Mouse (Mus musculus): ENCODE data around the gene Mon1b. TPM values are rescaled to one million over a fixed set of nuclear protein-coding genes. Genes with fewer than 3 reads are reported as not detected.

Gene Mon1b
- polyA plus RNA-seq, 1 experiment, result 9.5 TPM

DNA sequence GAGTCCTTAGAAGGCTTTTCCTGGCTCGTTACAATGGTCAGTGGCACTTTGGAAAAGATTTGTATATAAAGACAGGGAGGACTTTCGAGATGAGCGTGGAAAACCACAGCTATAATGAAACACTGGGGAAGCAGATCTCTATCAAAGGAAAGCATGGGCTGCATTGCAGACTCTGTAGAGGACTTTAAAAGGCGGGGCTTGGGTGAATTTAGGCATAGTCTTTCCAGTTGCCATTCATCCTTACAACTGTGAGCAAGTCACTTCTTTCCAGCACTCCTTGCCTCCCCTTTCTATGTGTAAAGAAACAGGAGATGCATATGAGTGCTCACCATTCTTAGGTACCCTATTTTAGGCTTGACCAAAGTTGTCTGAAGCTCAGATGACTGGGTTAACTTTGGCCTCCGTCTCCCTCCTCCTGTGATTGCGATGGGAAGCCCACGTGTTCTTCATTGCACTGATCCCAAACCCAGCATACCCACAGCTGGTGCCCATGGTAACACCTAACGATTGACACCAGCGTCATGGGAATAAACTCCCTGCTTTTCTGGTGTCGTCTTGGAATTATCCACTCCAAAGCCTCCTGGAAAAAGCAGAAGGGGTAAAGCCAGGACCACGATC is 21.4 kb downstream of the Mon1b start:
- Histone ChIP-seq H3K36me3 (ENCODE audit: control insufficient read depth, insufficient read depth, low read length) (no peaks in the 10 kb centered on the region), H3K27ac (ENCODE audit: insufficient read depth, low read length) (no peak overlapping the region), H3K4me1 (ENCODE audit: control insufficient read depth, insufficient read depth, insufficient read length) (peaks cover 8% of the 10 kb centered on the region), H3K27me3 (ENCODE audit: control insufficient read depth, insufficient read depth, low read length) (no peaks in the 10 kb centered on the region), H3K4me3 (ENCODE audit: extremely low read depth, insufficient read depth, insufficient read length) (no peak overlapping the region)
- 82% methylated on average over 11 of the region's 11 CpGs for WGBS
- no peak for TF ChIP-seq CTCF (IDR thresholded peaks at IDR 0.05; ENCODE audit: extremely low read depth, insufficient read depth, insufficient read length, insufficient replicate concordance)
- no peak for TF ChIP-seq POLR2A (IDR thresholded peaks at IDR 0.05; ENCODE audit: low read depth, low read length)
- no peak for DNase-seq (ENCODE audit: low read depth in 1 of 2, low spot score in 2 of 2)

DNA sequence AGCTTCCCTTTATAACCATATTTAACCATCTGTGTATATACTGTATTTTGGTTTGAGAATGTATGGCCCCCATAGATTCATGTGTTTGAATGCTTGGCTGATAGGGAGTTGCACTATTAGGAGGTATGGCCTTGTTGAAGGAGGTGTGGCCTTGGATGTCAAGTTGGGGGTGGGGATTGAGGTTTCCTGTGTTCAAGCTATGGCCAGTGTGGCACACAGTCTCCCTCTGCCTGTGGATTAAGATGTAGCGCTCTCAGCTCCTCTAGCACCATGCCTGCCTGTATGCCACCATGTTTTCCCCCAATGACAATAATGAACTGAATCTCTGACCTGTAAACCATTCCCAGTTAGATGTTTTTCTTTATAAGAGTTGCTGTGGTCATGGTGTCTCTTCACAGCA is 24.7 kb downstream of the Mon1b start:
- H3K4me3 ChIP-seq (ENCODE audit: extremely low read depth, insufficient read depth, insufficient read length), result no peak overlapping the region
- TF ChIP-seq CTCF (IDR thresholded peaks at IDR 0.05; ENCODE audit: extremely low read depth, insufficient read depth, insufficient read length, insufficient replicate concordance) (no peak), POLR2A (IDR thresholded peaks at IDR 0.05; ENCODE audit: low read depth, low read length) (no peak)
- H3K4me1 ChIP-seq (ENCODE audit: control insufficient read depth, insufficient read depth, insufficient read length), result peaks cover 8% of the 10 kb centered on the region
- no peaks in the 10 kb centered on the region for H3K27me3 ChIP-seq (ENCODE audit: control insufficient read depth, insufficient read depth, low read length)
- no peak overlapping the region for H3K27ac ChIP-seq (ENCODE audit: insufficient read depth, low read length)
- H3K36me3 ChIP-seq (ENCODE audit: control insufficient read depth, insufficient read depth, low read length), result no peaks in the 10 kb centered on the region
- WGBS, result 76% methylated on average over 1 of the region's 1 CpGs
- no peak for DNase-seq (ENCODE audit: low read depth in 1 of 2, low spot score in 2 of 2)

DNA sequence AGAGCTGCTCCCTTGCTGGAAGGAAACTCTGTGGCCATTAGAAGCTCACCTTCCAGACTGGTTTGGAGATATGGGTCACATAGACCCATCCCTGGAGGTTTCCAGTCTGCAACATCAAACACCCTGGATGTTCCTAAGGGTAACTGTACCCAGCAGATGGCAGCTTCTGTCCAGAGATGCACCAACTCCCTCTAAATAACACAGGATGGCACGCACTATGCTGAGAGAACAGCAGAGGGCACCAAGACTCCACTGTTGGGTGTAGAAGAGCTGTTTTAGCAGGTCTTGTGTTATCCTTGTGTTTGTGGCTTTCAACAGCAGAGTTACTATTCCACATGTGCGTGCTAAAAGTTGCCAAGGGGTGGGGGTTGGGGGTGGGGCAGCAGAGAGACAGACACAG is 29.2 kb downstream of the Mon1b start:
- 1% methylated on average over 2 of the region's 2 CpGs for WGBS
- no peak overlapping the region for H3K27ac ChIP-seq (ENCODE audit: insufficient read depth, low read length)
- TF ChIP-seq POLR2A (IDR thresholded peaks at IDR 0.05; ENCODE audit: low read depth, low read length) (no peak), CTCF (IDR thresholded peaks at IDR 0.05; ENCODE audit: extremely low read depth, insufficient read depth, insufficient read length, insufficient replicate concordance) (peak; percentile 57; the same call in 1 of the 2 replicates)
- no peak overlapping the region for H3K4me3 ChIP-seq (ENCODE audit: extremely low read depth, insufficient read depth, insufficient read length)
- no peaks in the 10 kb centered on the region for H3K27me3 ChIP-seq (ENCODE audit: control insufficient read depth, insufficient read depth, low read length)
- H3K36me3 ChIP-seq (ENCODE audit: control insufficient read depth, insufficient read depth, low read length), result no peaks in the 10 kb centered on the region
- peak in 1 of 2 experiments; percentile 42 for DNase-seq (ENCODE audit: low read depth in 1 of 2, low spot score in 2 of 2)
- no peaks in the 10 kb centered on the region for H3K4me1 ChIP-seq (ENCODE audit: control insufficient read depth, insufficient read depth, insufficient read length)

DNA sequence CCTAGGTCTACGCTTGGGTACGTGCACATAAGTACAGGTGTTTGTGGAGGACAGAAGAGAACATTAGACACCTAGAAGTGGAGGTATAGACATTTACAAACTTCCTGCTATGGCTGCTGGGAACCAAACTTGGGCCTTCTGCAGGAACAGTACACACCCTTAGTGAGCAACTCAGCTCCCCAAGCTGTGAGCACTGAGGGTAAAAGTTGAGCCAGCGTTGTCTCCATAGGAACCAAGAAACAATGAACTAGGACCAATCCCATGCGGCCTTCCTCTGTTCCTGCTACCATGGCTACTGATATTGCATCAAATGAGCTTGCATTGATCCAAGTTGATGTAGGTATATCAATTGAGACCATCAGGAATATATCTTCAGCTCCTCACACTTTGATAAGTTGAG is 29.6 kb downstream of the Mon1b start:
- no peak for TF ChIP-seq POLR2A (IDR thresholded peaks at IDR 0.05; ENCODE audit: low read depth, low read length)
- TF ChIP-seq CTCF (IDR thresholded peaks at IDR 0.05; ENCODE audit: extremely low read depth, insufficient read depth, insufficient read length, insufficient replicate concordance), result no peak
- no peaks in the 10 kb centered on the region for H3K36me3 ChIP-seq (ENCODE audit: control insufficient read depth, insufficient read depth, low read length)
- H3K4me3 ChIP-seq (ENCODE audit: extremely low read depth, insufficient read depth, insufficient read length), result no peak overlapping the region
- WGBS, result 75% methylated on average over 4 of the region's 4 CpGs
- no peaks in the 10 kb centered on the region for H3K27me3 ChIP-seq (ENCODE audit: control insufficient read depth, insufficient read depth, low read length)
- no peak overlapping the region for H3K27ac ChIP-seq (ENCODE audit: insufficient read depth, low read length)
- no peak for DNase-seq (ENCODE audit: low read depth in 1 of 2, low spot score in 2 of 2)
- no peaks in the 10 kb centered on the region for H3K4me1 ChIP-seq (ENCODE audit: control insufficient read depth, insufficient read depth, insufficient read length)

DNA sequence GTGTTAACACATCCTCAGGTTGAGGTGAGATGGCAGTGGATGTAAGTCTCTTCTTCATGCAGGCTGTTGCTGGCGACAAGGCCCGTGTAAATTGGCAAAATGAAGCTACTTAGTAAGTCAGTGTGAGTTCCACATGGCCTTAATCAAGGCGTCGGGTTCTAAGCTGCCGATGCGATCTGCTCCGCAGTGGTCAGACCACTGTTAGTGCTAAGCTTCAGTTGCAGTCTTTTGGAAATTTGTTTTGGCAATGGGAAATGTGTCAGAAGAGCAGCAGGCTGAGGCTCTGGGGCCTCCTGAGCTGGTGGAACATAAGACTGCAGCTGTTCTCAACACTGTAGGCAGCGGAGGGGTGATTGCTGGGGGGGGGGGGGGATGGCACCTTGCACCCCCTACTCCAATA is 30.6 kb downstream of the Mon1b start:
- H3K4me1 ChIP-seq (ENCODE audit: control insufficient read depth, insufficient read depth, insufficient read length), result no peaks in the 10 kb centered on the region
- no peak for DNase-seq (ENCODE audit: low read depth in 1 of 2, low spot score in 2 of 2)
- H3K27me3 ChIP-seq (ENCODE audit: control insufficient read depth, insufficient read depth, low read length), result no peaks in the 10 kb centered on the region
- WGBS, result 87% methylated on average over 8 of the region's 8 CpGs
- TF ChIP-seq POLR2A (IDR thresholded peaks at IDR 0.05; ENCODE audit: low read depth, low read length), result no peak
- no peak overlapping the region for H3K4me3 ChIP-seq (ENCODE audit: extremely low read depth, insufficient read depth, insufficient read length)
- H3K36me3 ChIP-seq (ENCODE audit: control insufficient read depth, insufficient read depth, low read length), result no peaks in the 10 kb centered on the region
- no peak overlapping the region for H3K27ac ChIP-seq (ENCODE audit: insufficient read depth, low read length)

DNA sequence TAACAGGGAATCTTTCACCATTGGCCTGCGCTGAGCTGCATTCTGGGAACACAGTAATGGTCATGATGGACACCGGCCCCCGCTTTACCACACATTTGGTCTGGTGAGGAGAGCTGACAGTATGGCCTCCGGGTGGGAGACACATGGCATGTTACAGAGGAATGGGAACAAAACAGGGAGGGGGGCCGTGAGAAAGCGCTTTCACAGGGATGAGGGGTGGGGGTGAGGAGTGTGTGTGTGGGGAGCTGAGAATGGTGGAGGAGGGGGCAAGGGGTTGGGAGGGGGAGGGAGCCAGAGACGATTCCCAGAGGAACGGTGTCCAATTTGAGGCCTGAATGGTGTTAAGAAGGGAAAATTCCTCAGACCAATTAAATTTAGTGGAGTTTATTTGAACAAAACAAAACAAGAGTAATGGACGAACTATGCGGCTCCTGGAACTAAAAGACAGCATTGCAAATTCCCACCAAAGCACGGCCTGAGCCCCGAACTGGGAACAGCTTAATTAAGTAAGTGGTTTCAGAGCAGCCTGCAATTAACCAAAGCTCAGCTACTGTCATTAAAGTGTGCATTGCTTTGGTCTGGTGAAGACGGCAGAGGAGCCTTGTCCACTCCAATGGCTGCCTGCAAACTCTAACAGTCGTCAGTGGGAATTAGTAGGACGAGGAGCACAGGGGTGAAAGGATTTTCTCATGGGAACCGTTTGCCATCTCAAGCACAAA is 31.5 kb downstream of the Mon1b start:
- no peak overlapping the region for H3K4me3 ChIP-seq (ENCODE audit: extremely low read depth, insufficient read depth, insufficient read length)
- no peak overlapping the region for H3K27ac ChIP-seq (ENCODE audit: insufficient read depth, low read length)
- TF ChIP-seq POLR2A (IDR thresholded peaks at IDR 0.05; ENCODE audit: low read depth, low read length) (no peak), CTCF (IDR thresholded peaks at IDR 0.05; ENCODE audit: extremely low read depth, insufficient read depth, insufficient read length, insufficient replicate concordance) (no peak)
- H3K4me1 ChIP-seq (ENCODE audit: control insufficient read depth, insufficient read depth, insufficient read length), result no peaks in the 10 kb centered on the region
- H3K36me3 ChIP-seq (ENCODE audit: control insufficient read depth, insufficient read depth, low read length), result no peaks in the 10 kb centered on the region
- WGBS, result 75% methylated on average over 16 of the region's 16 CpGs
- H3K27me3 ChIP-seq (ENCODE audit: control insufficient read depth, insufficient read depth, low read length), result no peaks in the 10 kb centered on the region
- no peak for DNase-seq (ENCODE audit: low read depth in 1 of 2, low spot score in 2 of 2)

DNA sequence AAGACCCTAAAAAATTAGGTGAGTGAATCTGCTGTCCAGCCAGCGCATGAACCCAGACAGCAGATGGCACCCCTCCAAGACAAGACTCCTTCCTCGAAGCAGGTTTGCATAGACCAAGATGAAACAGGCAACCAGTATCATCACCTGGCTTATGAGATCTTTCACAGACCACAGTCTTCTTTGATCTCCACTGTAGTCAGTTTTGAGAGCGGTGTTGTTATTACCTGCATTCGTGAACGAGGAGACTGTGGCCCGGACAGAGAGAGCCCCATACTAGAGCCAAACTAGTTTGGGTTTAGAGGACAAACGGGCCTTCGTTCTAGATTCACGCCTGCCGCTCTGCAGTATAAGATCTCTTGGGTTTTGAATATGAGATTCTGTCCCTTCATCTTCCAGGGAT is 34.5 kb downstream of the Mon1b start:
- TF ChIP-seq POLR2A (IDR thresholded peaks at IDR 0.05; ENCODE audit: low read depth, low read length), result no peak
- Histone ChIP-seq H3K27me3 (ENCODE audit: control insufficient read depth, insufficient read depth, low read length) (no peaks in the 10 kb centered on the region), H3K4me1 (ENCODE audit: control insufficient read depth, insufficient read depth, insufficient read length) (no peaks in the 10 kb centered on the region), H3K36me3 (ENCODE audit: control insufficient read depth, insufficient read depth, low read length) (no peaks in the 10 kb centered on the region), H3K27ac (ENCODE audit: insufficient read depth, low read length) (no peak overlapping the region), H3K4me3 (ENCODE audit: extremely low read depth, insufficient read depth, insufficient read length) (no peak overlapping the region)
- DNase-seq (ENCODE audit: low read depth in 1 of 2, low spot score in 2 of 2), result no peak
- 86% methylated on average over 10 of the region's 10 CpGs for WGBS
